Mouse (Mus musculus) neural tube, embryonic 14.5 days (tissue): ENCODE results near the gene Ccr4. TPM values are rescaled to one million over a fixed set of nuclear protein-coding genes. Genes with fewer than 3 reads are reported as not detected.
A peak's percentile ranks its signal among the peaks of the same experiment; 100 is the strongest.

ENCODE experiments used
- ATAC-seq: fragments of 200-750 bp; cut with Nextera tagmentation; 2 replicates; pipeline ENCODE4 v1.8.0; 2017; ENCODE audit warnings: low read depth, mild to moderate bottlenecking, moderate TSS enrichment, moderate library complexity
- H3K27ac ChIP-seq: fragments of 300-500 bp; sonication (generic); 2 replicates; pipeline ENCODE4 v1.5.1; 2014; ENCODE audit warnings: low read depth, mild to moderate bottlenecking, control low read depth, low read length, moderate library complexity, mixed read lengths
- H3K27me3 ChIP-seq: fragments of 300-500 bp; sonication (generic); 2 replicates; pipeline ENCODE4 v1.6.1; 2014; ENCODE audit warnings: low read length; ENCODE audit not compliant: control insufficient read depth, insufficient read depth
- H3K36me3 ChIP-seq: fragments of 300-500 bp; sonication (generic); 2 replicates; pipeline ENCODE4 v1.6.1; 2014; ENCODE audit warnings: low read length, mixed read lengths; ENCODE audit not compliant: control insufficient read depth, insufficient read depth
- H3K4me1 ChIP-seq: fragments of 300-500 bp; sonication (generic); 2 replicates; pipeline ENCODE4 v1.6.1; 2014; ENCODE audit warnings: low read length; ENCODE audit not compliant: control insufficient read depth, insufficient read depth
- H3K4me2 ChIP-seq: fragments of 300-500 bp; sonication (generic); 2 replicates; pipeline ENCODE4 v1.6.1; 2014; ENCODE audit warnings: mild to moderate bottlenecking, low read depth, low read length, control low read depth
- H3K4me3 ChIP-seq: fragments of 300-500 bp; sonication (generic); 2 replicates; pipeline ENCODE4 v1.5.1; 2014; ENCODE audit warnings: low read depth, low read length, control low read depth, mixed read lengths
- H3K9ac ChIP-seq: fragments of 300-500 bp; sonication (generic); replicated peaks from 2 replicates; pipeline ENCODE4 v1.6.1; 2014; ENCODE audit warnings: low read depth, mild to moderate bottlenecking, control low read depth, low read length, mixed read lengths
- H3K9me3 ChIP-seq: fragments of 300-500 bp; sonication (generic); 2 replicates; pipeline ENCODE4 v1.6.1; 2016; ENCODE audit warnings: low read length; ENCODE audit not compliant: control insufficient read depth
- WGBS: fragments of 180-500 bp; shearing (Covaris S2); extraction: QIAGEN DNeasy Blood & Tissue Kit; methylation state at CpG from one replicate; pipeline ENCODE4 v1.1.7; 2014; 5-methylcytosine and 5-hydroxymethylcytosine counted together
- polyA plus RNA-seq: library from polyadenylated mRNA; unstranded; fragments of >200 nt; fragmentation: Nextera tagmentation; extraction: Ambion mirVana; gene quantifications from 2 replicates; pipeline ENCODE4 v1.2.1, GENCODE M21; 2014

The Ccr4 gene
- not detected in 2 replicates for polyA plus RNA-seq

GRCm38 (mm10) chr9:114504816-114505215, at the start of gene Ccr4:
Gene Ccr4 (minus strand): TSS chr9:114504916.
- Histone ChIP-seq H3K4me1 (no peaks in the 10 kb centered on the region), H3K27ac (no peak within 1 kb of the TSS), H3K4me3 (no peak within 1 kb of the TSS), H3K9ac (no peak within 1 kb of the TSS), H3K27me3 (no peaks in the 10 kb centered on the region), H3K36me3 (no peaks in the 10 kb centered on the region), H3K9me3 (no peaks in the 10 kb centered on the region), H3K4me2 (no peak within 1 kb of the TSS)
- no peak for ATAC-seq
- 94% methylated on average over 9 of the region's 9 CpGs for WGBS

- Histone ChIP-seq H3K27me3 (no peaks in the 10 kb centered on the region), H3K9ac (no peak overlapping the region), H3K27ac (no peak overlapping the region), H3K36me3 (no peaks in the 10 kb centered on the region), H3K9me3 (no peaks in the 10 kb centered on the region), H3K4me2 (no peak overlapping the region), H3K4me1 (no peaks in the 10 kb centered on the region; the same call in 1 of the 2 replicates), H3K4me3 (no peak overlapping the region)
- ATAC-seq = no peak
Measured at GRCm38 (mm10) chr9:114553828-114554227, 49.1 kb upstream of the Ccr4 start.

- Histone ChIP-seq H3K27me3 (no peaks in the 10 kb centered on the region), H3K4me3 (no peak overlapping the region), H3K9ac (no peak overlapping the region), H3K9me3 (no peaks in the 10 kb centered on the region), H3K4me1 (peaks cover 4% of the 10 kb centered on the region; the same call in 1 of the 2 replicates), H3K36me3 (no peaks in the 10 kb centered on the region), H3K27ac (no peak overlapping the region), H3K4me2 (no peak overlapping the region)
- no peak for ATAC-seq
- 21% methylated on average over 6 of the region's 6 CpGs for WGBS
Measured at GRCm38 (mm10) chr9:114550033-114550432, 45.3 kb upstream of the Ccr4 start.

GRCm38 (mm10) chr9:114549117-114549516, 44.4 kb upstream of the Ccr4 start:
- H3K9me3 ChIP-seq = no peaks in the 10 kb centered on the region
- H3K27me3 ChIP-seq = no peaks in the 10 kb centered on the region
- H3K4me1 ChIP-seq = peaks cover 9% of the 10 kb centered on the region; the same call in 1 of the 2 replicates
- 12% methylated on average over 5 of the region's 5 CpGs for WGBS
- no peak overlapping the region for H3K4me2 ChIP-seq
- H3K9ac ChIP-seq = no peak overlapping the region
- H3K36me3 ChIP-seq = no peaks in the 10 kb centered on the region
- ATAC-seq = no peak
- H3K27ac ChIP-seq = no peak overlapping the region
- no peak overlapping the region for H3K4me3 ChIP-seq

GRCm38 (mm10) chr9:114548496-114548895, 43.8 kb upstream of the Ccr4 start:
- Histone ChIP-seq H3K4me3 (no peak overlapping the region), H3K27me3 (no peaks in the 10 kb centered on the region), H3K4me2 (no peak overlapping the region), H3K27ac (no peak overlapping the region), H3K9me3 (no peaks in the 10 kb centered on the region), H3K4me1 (peaks cover 10% of the 10 kb centered on the region; the same call in 1 of the 2 replicates), H3K36me3 (no peaks in the 10 kb centered on the region), H3K9ac (no peak overlapping the region)
- ATAC-seq = no peak
- 31% methylated on average over 4 of the region's 4 CpGs for WGBS

GRCm38 (mm10) chr9:114547643-114548077, 42.9 kb upstream of the Ccr4 start:
- Histone ChIP-seq H3K9me3 (no peaks in the 10 kb centered on the region), H3K4me2 (no peak overlapping the region), H3K27ac (no peak overlapping the region), H3K27me3 (no peaks in the 10 kb centered on the region), H3K4me1 (peaks cover 10% of the 10 kb centered on the region; the same call in 1 of the 2 replicates), H3K9ac (no peak overlapping the region), H3K36me3 (no peaks in the 10 kb centered on the region), H3K4me3 (no peak overlapping the region)
- ATAC-seq = no peak
- WGBS = 27% methylated on average over 6 of the region's 6 CpGs

GRCm38 (mm10) chr9:114546765-114547164, 42.0 kb upstream of the Ccr4 start:
- H3K4me3 ChIP-seq = no peak overlapping the region
- no peak for ATAC-seq
- H3K4me1 ChIP-seq = peaks cover 10% of the 10 kb centered on the region; the same call in 1 of the 2 replicates

GRCm38 (mm10) chr9:114544754-114545393, 40.2 kb upstream of the Ccr4 start:
- H3K36me3 ChIP-seq = no peaks in the 10 kb centered on the region
- ATAC-seq = no peak
- H3K4me2 ChIP-seq = peak overlapping the region; percentile 4; the same call in 1 of the 2 replicates
- H3K4me1 ChIP-seq = peaks cover 10% of the 10 kb centered on the region; the same call in 1 of the 2 replicates
- WGBS = 34% methylated on average over 9 of the region's 9 CpGs
- no peak overlapping the region for H3K9ac ChIP-seq
- H3K27ac ChIP-seq = no peak overlapping the region
- no peaks in the 10 kb centered on the region for H3K27me3 ChIP-seq
- H3K4me3 ChIP-seq = no peak overlapping the region
- H3K9me3 ChIP-seq = no peaks in the 10 kb centered on the region

More at GRCm38 (mm10) chr9:114546765-114547164, 42.0 kb upstream of the Ccr4 start:
- Histone ChIP-seq H3K9me3 (no peaks in the 10 kb centered on the region), H3K9ac (no peak overlapping the region), H3K4me2 (no peak overlapping the region), H3K27me3 (no peaks in the 10 kb centered on the region), H3K27ac (no peak overlapping the region), H3K36me3 (no peaks in the 10 kb centered on the region)
- 59% methylated on average over 12 of the region's 12 CpGs for WGBS
